Mouse (Mus musculus): Measurements from ENCODE around the gene Prickle2. TPM values are rescaled to one million over a fixed set of nuclear protein-coding genes. Genes with fewer than 3 reads are reported as not detected.

Prickle2 gene
- polyA plus RNA-seq, 1 experiment from 2014 or later, result 7.5 TPM

GRCm38 (mm10) chr6:92345151-92345550 lies 360.8 kb downstream of the Prickle2 start:
- H3K4me3 ChIP-seq, result no peak overlapping the region
- no peak overlapping the region for H3K27ac ChIP-seq
- no peaks in the 10 kb centered on the region for H3K9me3 ChIP-seq
- no peak overlapping the region for H3K4me2 ChIP-seq (replicated peaks)
- H3K4me1 ChIP-seq, result no peaks in the 10 kb centered on the region
- ATAC-seq (ENCODE audit: insufficient number of reproducible peaks, insufficient read depth, low FRiP score, low TSS enrichment), result no peak
- 92% methylated on average over 2 of the region's 2 CpGs for WGBS
- no peaks in the 10 kb centered on the region for H3K27me3 ChIP-seq
- no peaks in the 10 kb centered on the region for H3K36me3 ChIP-seq
- no peak overlapping the region for H3K9ac ChIP-seq

GRCm38 (mm10) chr6:92344588-92344987 lies 361.4 kb downstream of the Prickle2 start:
- ATAC-seq (ENCODE audit: insufficient number of reproducible peaks, insufficient read depth, low FRiP score, low TSS enrichment), result no peak
- Histone ChIP-seq H3K27ac (no peak overlapping the region), H3K9ac (no peak overlapping the region), H3K4me2 (replicated peaks) (no peak overlapping the region), H3K36me3 (no peaks in the 10 kb centered on the region), H3K9me3 (no peaks in the 10 kb centered on the region), H3K27me3 (no peaks in the 10 kb centered on the region), H3K4me3 (no peak overlapping the region), H3K4me1 (no peaks in the 10 kb centered on the region)
- WGBS, result 81% methylated on average over 3 of the region's 3 CpGs

Other genes starting within 250 kb of the Prickle2 start
- 1.3 and 1.6 TPM in 2 replicates for gene A730049H05Rik, start 110.3 kb upstream of the Prickle2 start, polyA plus RNA-seq (2016; fragmentation: Nextera tagmentation; extraction: Ambion mirVana)
- gene Gm15737, start 163.2 kb upstream of the Prickle2 start, polyA plus RNA-seq (2016; fragmentation: Nextera tagmentation; extraction: Ambion mirVana), result 0.13 and 0.15 TPM in 2 replicates
- gene Adamts9, start 237.3 kb upstream of the Prickle2 start, polyA plus RNA-seq (2016; fragmentation: Nextera tagmentation; extraction: Ambion mirVana), result 9.3 TPM in 2 replicates